Mouse (Mus musculus): ENCODE data around the gene Kcnd2.

DNA sequence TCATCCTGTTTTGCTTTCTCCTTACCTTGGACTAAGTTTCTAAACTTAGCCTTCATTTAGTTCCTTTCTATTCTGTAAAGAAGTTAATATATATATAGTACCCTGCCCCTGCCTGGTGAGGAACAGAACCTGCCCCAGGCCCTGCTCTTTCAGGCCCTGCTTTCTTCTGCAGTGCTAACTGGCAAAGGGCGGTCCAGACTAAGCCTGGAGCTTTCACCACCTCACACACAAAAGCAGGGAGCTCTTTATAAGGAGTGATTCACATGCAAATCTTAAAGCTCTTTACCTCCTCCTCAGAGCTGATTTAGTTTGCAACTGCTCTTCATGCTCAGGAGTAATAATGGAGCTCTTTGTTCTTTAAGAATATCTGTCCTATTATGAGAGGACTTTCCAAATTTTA, 109.9 kb downstream of the Kcnd2 start:
- TF ChIP-seq CTCF (IDR thresholded peaks at IDR 0.05): no peak
- TF ChIP-seq EP300 (IDR thresholded peaks at IDR 0.05): no peak

Measured in lung, postnatal 0 days (tissue).